Mouse (Mus musculus) CH12.LX (cell line): ENCODE results near the gene Sft2d1. TPM values are rescaled to one million over a fixed set of nuclear protein-coding genes. Genes with fewer than 3 reads are reported as not detected.

Experiments used
- DNase-seq: peaks from one replicate; pipeline ENCODE4 v3.0.0-alpha.2; 2013; ENCODE audit errors: extremely low read depth
- H3K27ac ChIP-seq: 2 replicates; pipeline ENCODE4 v1.5.1; 2012; ENCODE audit warnings: low read depth, mild to moderate bottlenecking, control low read depth, moderate library complexity; ENCODE audit not compliant: insufficient read depth
- H3K27me3 ChIP-seq: replicated peaks from 2 replicates; pipeline ENCODE3; 2012; ENCODE audit warnings: inconsistent platforms
- H3K36me3 ChIP-seq, 2 experiments: replicated peaks in 1 of 2; 2 replicates each; pipeline versions ENCODE3 to v1.6.1; 2012; ENCODE audit warnings: inconsistent platforms in 1 of 2, low read length in 1 of 2, mild to moderate bottlenecking in 1 of 2, mixed read lengths in 1 of 2, moderate library complexity in 1 of 2; ENCODE audit not compliant: control insufficient read depth in 1 of 2, insufficient read depth in 1 of 2
- H3K4me1 ChIP-seq, 2 experiments: 2 replicates each; pipeline ENCODE4 v1.6.1; 2012; ENCODE audit warnings: inconsistent platforms in 1 of 2, moderate library complexity in 1 of 2; ENCODE audit not compliant: insufficient read depth in 2 of 2, control insufficient read depth in 1 of 2
- H3K4me2 ChIP-seq: 2 replicates; pipeline ENCODE4 v1.6.1; 2012; ENCODE audit warnings: low read depth, mild to moderate bottlenecking, control low read depth; ENCODE audit not compliant: poor library complexity, insufficient read depth, severe bottlenecking
- H3K4me3 ChIP-seq, 3 experiments: fragments of 150-350 bp in 1 of 3; sonication (generic) in 1 of 3; replicated peaks in 1 of 3; 2 replicates each; pipeline versions ENCODE3 to v1.5.1; 2011 to 2012; ENCODE audit warnings: low read depth in 2 of 3, low read length in 2 of 3, mild to moderate bottlenecking in 2 of 3, moderate library complexity in 2 of 3, control low read depth in 1 of 3, improper control_type of control experiment in 1 of 3, inconsistent platforms in 1 of 3, mixed read lengths in 1 of 3; ENCODE audit not compliant: poor library complexity in 1 of 3
- H3K79me2 ChIP-seq: replicated peaks from 2 replicates; pipeline ENCODE4 v1.6.1; 2012; ENCODE audit warnings: mild to moderate bottlenecking, moderate library complexity; ENCODE audit not compliant: control insufficient read depth, poor library complexity, insufficient read depth, severe bottlenecking; ENCODE audit errors: extremely low read depth
- H3K9ac ChIP-seq: 2 replicates; pipeline ENCODE4 v1.6.1; 2012; ENCODE audit warnings: low read depth, mild to moderate bottlenecking, control low read depth, moderate library complexity; ENCODE audit not compliant: insufficient read depth
- H3K9me3 ChIP-seq: replicated peaks from 2 replicates; pipeline ENCODE3; 2012; ENCODE audit warnings: low read length, inconsistent platforms, mixed read lengths
- CHD1 ChIP-seq: IDR thresholded peaks from 2 replicates; pipeline ENCODE4 v1.6.1; 2012; ENCODE audit warnings: low read depth, low read length, improper control_type of control experiment, inconsistent platforms
- CTCF ChIP-seq, 2 experiments: IDR thresholded peaks in 1 of 2; conservative IDR thresholded peaks in 1 of 2; 2 replicates each; pipeline ENCODE4 v1.5.1; 2011 to 2012; ENCODE audit warnings: low read depth in 2 of 2, low read length in 2 of 2, improper control_type of control experiment in 1 of 2, inconsistent platforms in 1 of 2, mild to moderate bottlenecking in 1 of 2, moderate library complexity in 1 of 2
- E2F4 ChIP-seq: IDR thresholded peaks from 2 replicates; pipeline ENCODE4 v1.6.1; 2011; ENCODE audit warnings: low read depth, low read length, improper control_type of control experiment; ENCODE audit not compliant: insufficient replicate concordance
- ELF1 ChIP-seq: IDR thresholded peaks from 2 replicates; pipeline ENCODE4 v1.6.1; 2014; ENCODE audit warnings: low read depth, mild to moderate bottlenecking, inconsistent platforms, low read length, improper control_type of control experiment
- GABPA ChIP-seq: IDR thresholded peaks from 2 replicates; pipeline ENCODE4 v1.6.1; 2012; ENCODE audit warnings: low read depth, low read length, improper control_type of control experiment, inconsistent platforms; ENCODE audit not compliant: insufficient replicate concordance
- HCFC1 ChIP-seq: IDR thresholded peaks from 2 replicates; pipeline ENCODE4 v1.6.1; 2012; ENCODE audit warnings: low read depth, mild to moderate bottlenecking, inconsistent platforms, low read length, improper control_type of control experiment
- MAFK ChIP-seq: IDR thresholded peaks from 2 replicates; pipeline ENCODE4 v1.6.1; 2011; ENCODE audit warnings: low read length, improper control_type of control experiment; ENCODE audit not compliant: insufficient replicate concordance
- MAZ ChIP-seq: IDR thresholded peaks from 2 replicates; pipeline ENCODE4 v1.6.1; 2012; ENCODE audit warnings: low read depth, mild to moderate bottlenecking, inconsistent platforms, low read length, improper control_type of control experiment, moderate library complexity
- MEF2A ChIP-seq: IDR thresholded peaks from 2 replicates; pipeline ENCODE4 v1.6.1; 2014; ENCODE audit warnings: low read depth, mild to moderate bottlenecking, inconsistent platforms, low read length, improper control_type of control experiment, borderline replicate concordance
- MXI1 ChIP-seq: IDR thresholded peaks from 2 replicates; pipeline ENCODE4 v1.6.1; 2011; ENCODE audit warnings: mild to moderate bottlenecking, low read depth, low read length, improper control_type of control experiment
- NELFE ChIP-seq: IDR thresholded peaks from 2 replicates; pipeline ENCODE4 v1.6.1; 2011; ENCODE audit warnings: low read depth, low read length, improper control_type of control experiment
- POLR2A ChIP-seq: IDR thresholded peaks from 2 replicates; pipeline ENCODE4 v1.6.1; 2011; ENCODE audit warnings: low read depth, mild to moderate bottlenecking, improper control_type of control experiment, low read length
- RAD21 ChIP-seq: IDR thresholded peaks from 2 replicates; pipeline ENCODE4 v1.6.1; 2011; ENCODE audit warnings: low read depth, mild to moderate bottlenecking, low read length, improper control_type of control experiment, moderate library complexity
- SMC3 ChIP-seq: IDR thresholded peaks from 2 replicates; pipeline ENCODE4 v1.6.1; 2011; ENCODE audit warnings: low read depth, low read length, improper control_type of control experiment
- TBP ChIP-seq: conservative IDR thresholded peaks from 2 replicates; pipeline ENCODE4 v1.6.1; 2011; ENCODE audit warnings: low read depth, low read length, improper control_type of control experiment
- TCF12 ChIP-seq: IDR thresholded peaks from 2 replicates; pipeline ENCODE4 v1.6.1; 2014; ENCODE audit warnings: low read depth, mild to moderate bottlenecking, inconsistent platforms, low read length, improper control_type of control experiment
- UBTF ChIP-seq: IDR thresholded peaks from 2 replicates; pipeline ENCODE4 v1.6.1; 2012; ENCODE audit warnings: low read depth, mild to moderate bottlenecking, inconsistent platforms, low read length, improper control_type of control experiment, moderate library complexity
- ZMIZ1 ChIP-seq: IDR thresholded peaks from 2 replicates; pipeline ENCODE4 v1.6.1; 2012; ENCODE audit warnings: low read depth, mild to moderate bottlenecking, inconsistent platforms, low read length, improper control_type of control experiment
- ZNF384 ChIP-seq: IDR thresholded peaks from 2 replicates; pipeline ENCODE4 v1.6.1; 2012; ENCODE audit warnings: low read depth, low read length, improper control_type of control experiment, inconsistent platforms
- dilution Hi-C: fragments of 300-500 bp; cut with MboI; formaldehyde crosslinking; loops from 2 replicates; pipeline ENCODE4 v1.14.3; 2020; ENCODE audit warnings: low sequenced_read_pairs; ENCODE audit not compliant: extremely low pct_unique_long_range_greater_than_20kb, extremely low pct_ligation_motif_present
- in situ Hi-C: fragments of 300-500 bp; cut with MboI; formaldehyde crosslinking; loops from 3 replicates; pipeline ENCODE4 v1.14.3; 2019; ENCODE audit warnings: low sequenced_read_pairs, low pct_ligation_motif_present, low pct_unique_long_range_greater_than_20kb, mixed read lengths
- polyA plus RNA-seq: library from polyadenylated mRNA; unstranded; fragments of >175 nt; gene quantifications from 2 replicates; pipeline ENCODE4 v1.2.1, GENCODE M21; 2012; ENCODE audit warnings: low read depth; ENCODE audit not compliant: insufficient read length
- total RNA-seq, 2 experiments: library from RNA; depleted of rRNA; stranded (reverse); fragments of 300-350 nt in 1 of 2; fragments of >200 nt in 1 of 2; gene quantifications; 2 replicates each; pipeline ENCODE4 v1.2.3; 2012 to 2014

The Sft2d1 gene
- total and polyA plus RNA-seq, 3 experiments, result 71.7 to 121 (median 75.1) TPM

GRCm38 (mm10) chr17:8368570-8368969 lies 57.7 kb downstream of the Sft2d1 start:
- dilution Hi-C loops, result no loop called here
- DNase-seq, result no peak
- TF ChIP-seq GABPA, result no peak
- TF ChIP-seq CTCF (conservative IDR thresholded peaks at IDR 0.05 in 1 of 2, IDR thresholded peaks at IDR 0.05 in 1 of 2; ENCODE audit: low read depth in 2 of 2, low read length in 2 of 2), result no peak
- no peak for TF ChIP-seq RAD21
- TF ChIP-seq E2F4, result no peak
- TF ChIP-seq TBP, result no peak
- TF ChIP-seq UBTF, result no peak
- no peak for TF ChIP-seq POLR2A
- no peak for TF ChIP-seq SMC3
- no peak for TF ChIP-seq CHD1
- no peak for TF ChIP-seq HCFC1
- no peak for TF ChIP-seq NELFE
- no peak for TF ChIP-seq MAZ
- TF ChIP-seq ZMIZ1, result no peak
- TF ChIP-seq MEF2A, result no peak
- TF ChIP-seq ZNF384, result no peak
- no peak for TF ChIP-seq TCF12
- TF ChIP-seq, all 38 proteins: peak for 0
- Histone ChIP-seq H3K4me3 (no peak overlapping the region), H3K9ac (no peak overlapping the region), H3K4me1 (peaks cover 2 to 25% of the 10 kb centered on the region in 2 experiments; a peak in 2 of 4 replicates), H3K36me3 (no peaks in the 10 kb centered on the region), H3K9me3 (no peaks in the 10 kb centered on the region), H3K27ac (no peak overlapping the region), H3K4me2 (no peak overlapping the region), H3K27me3 (peaks cover 11% of the 10 kb centered on the region), H3K79me2 (no peaks in the 10 kb centered on the region)
- in situ Hi-C loops, result no loop called here

- H3K4me3 ChIP-seq, result no peak overlapping the region
- H3K9me3 ChIP-seq, result no peaks in the 10 kb centered on the region
- no peak overlapping the region for H3K9ac ChIP-seq
- H3K36me3 ChIP-seq, result no peaks in the 10 kb centered on the region
- H3K27ac ChIP-seq, result no peak overlapping the region
- H3K4me2 ChIP-seq, result no peak overlapping the region
- peaks cover 2 to 25% of the 10 kb centered on the region in 2 experiments; a peak in 2 of 4 replicates for H3K4me1 ChIP-seq
- TF ChIP-seq ELF1 (no peak), MAFK (no peak), MXI1 (no peak), SMC3 (no peak)
- no peak for DNase-seq
- dilution Hi-C loops (no loop called here), in situ Hi-C loops (no loop called here)
- no peaks in the 10 kb centered on the region for H3K79me2 ChIP-seq
- H3K27me3 ChIP-seq, result peaks cover 7% of the 10 kb centered on the region
Measured at GRCm38 (mm10) chr17:8369171-8369570, 58.3 kb downstream of the Sft2d1 start.
